Mouse (Mus musculus) lung, adult 2 months (tissue): ENCODE measurements around the gene Tubb4b.

Experiments used
- CTCF ChIP-seq: fragments of 200-500 bp; IDR thresholded peaks from 2 replicates; pipeline ENCODE4 v1.5.1; 2011; ENCODE audit warnings: mild to moderate bottlenecking, low read length, control low read depth; ENCODE audit not compliant: insufficient read depth
- POLR2A ChIP-seq: fragments of 200-500 bp; IDR thresholded peaks from 2 replicates; pipeline ENCODE4 v1.6.1; 2011; ENCODE audit warnings: low read depth, mild to moderate bottlenecking, control low read depth, low read length, borderline replicate concordance; ENCODE audit errors: extremely low read depth

GRCm38 (mm10) chr2:25255284-25255779 lies 30.8 kb upstream of the Tubb4b start, which contains the start of gene Tmem203:
- TF ChIP-seq CTCF (no peak), POLR2A (peak; percentile 84)
